Mouse (Mus musculus) lung, embryonic 16.5 days (tissue): Measurements from ENCODE around the gene Krcc1. TPM values are rescaled to one million over a fixed set of nuclear protein-coding genes. Genes with fewer than 3 reads are reported as not detected.

Source experiments
- ATAC-seq: fragments of 200-750 bp; cut with Nextera tagmentation; 2 replicates; pipeline ENCODE4 v1.8.0; 2017; ENCODE audit warnings: low read depth, mild to moderate bottlenecking, moderate library complexity
- H3K27ac ChIP-seq: fragments of 300-500 bp; sonication (generic); 2 replicates; pipeline ENCODE4 v1.5.1; 2014; ENCODE audit warnings: mild to moderate bottlenecking, control low read depth, low read length
- H3K27me3 ChIP-seq: fragments of 300-500 bp; sonication (generic); 2 replicates; pipeline ENCODE4 v1.6.1; 2014; ENCODE audit warnings: low read depth, low read length, mixed read lengths; ENCODE audit not compliant: control insufficient read depth, insufficient read depth
- H3K36me3 ChIP-seq: fragments of 300-500 bp; sonication (generic); 2 replicates; pipeline ENCODE4 v1.6.1; 2014; ENCODE audit warnings: low read length; ENCODE audit not compliant: control insufficient read depth, insufficient read depth
- H3K4me1 ChIP-seq: fragments of 300-500 bp; sonication (generic); replicated peaks from 2 replicates; pipeline ENCODE4 v1.6.1; 2014; ENCODE audit warnings: low read length, mixed read lengths; ENCODE audit not compliant: control insufficient read depth, insufficient read depth
- H3K4me2 ChIP-seq: fragments of 300-500 bp; sonication (generic); 2 replicates; pipeline ENCODE4 v1.6.1; 2014; ENCODE audit warnings: low read depth, low read length, control low read depth
- H3K4me3 ChIP-seq: fragments of 300-500 bp; sonication (generic); 2 replicates; pipeline ENCODE4 v1.5.1; 2014; ENCODE audit warnings: mild to moderate bottlenecking, low read length, control low read depth
- H3K9ac ChIP-seq: fragments of 300-500 bp; sonication (generic); 2 replicates; pipeline ENCODE4 v1.6.1; 2014; ENCODE audit warnings: low read length, control low read depth
- H3K9me3 ChIP-seq: fragments of 300-500 bp; sonication (generic); 2 replicates; pipeline ENCODE4 v1.6.1; 2016; ENCODE audit warnings: low read length; ENCODE audit not compliant: control insufficient read depth
- WGBS: fragments of 180-500 bp; shearing (Covaris S2); extraction: QIAGEN DNeasy Blood & Tissue Kit; methylation state at CpG from one replicate; pipeline ENCODE4 v1.1.7; 2014; 5-methylcytosine and 5-hydroxymethylcytosine counted together
- polyA plus RNA-seq: library from polyadenylated mRNA; unstranded; fragments of >200 nt; fragmentation: Nextera tagmentation; extraction: Ambion mirVana; gene quantifications from 2 replicates; pipeline ENCODE4 v1.2.1, GENCODE M21; 2015

The Krcc1 gene
- polyA plus RNA-seq, 1 experiment from 2014 or later, result 52.2 TPM

- no peaks in the 10 kb centered on the region for H3K9me3 ChIP-seq
- no peaks in the 10 kb centered on the region for H3K27me3 ChIP-seq
- no peak overlapping the region for H3K4me2 ChIP-seq
- ATAC-seq, result no peak
- 89% methylated on average over 26 of the region's 26 CpGs for WGBS
- no peaks in the 10 kb centered on the region for H3K4me1 ChIP-seq
- no peak overlapping the region for H3K4me3 ChIP-seq
- no peaks in the 10 kb centered on the region for H3K36me3 ChIP-seq
- H3K9ac ChIP-seq, result no peak overlapping the region
- no peak overlapping the region for H3K27ac ChIP-seq
These were observed 32.3 kb upstream of the Krcc1 start for GRCm38 (mm10) chr6:71239069-71239750.

GRCm38 (mm10) chr6:71240831-71241230 lies 30.6 kb upstream of the Krcc1 start:
- ATAC-seq, result no peak
- Histone ChIP-seq H3K36me3 (no peaks in the 10 kb centered on the region), H3K9ac (no peak overlapping the region), H3K27ac (no peak overlapping the region), H3K4me1 (no peaks in the 10 kb centered on the region), H3K4me2 (no peak overlapping the region), H3K4me3 (no peak overlapping the region), H3K27me3 (no peaks in the 10 kb centered on the region), H3K9me3 (no peaks in the 10 kb centered on the region)
- WGBS, result 63% methylated on average over 7 of the region's 7 CpGs

DNA sequence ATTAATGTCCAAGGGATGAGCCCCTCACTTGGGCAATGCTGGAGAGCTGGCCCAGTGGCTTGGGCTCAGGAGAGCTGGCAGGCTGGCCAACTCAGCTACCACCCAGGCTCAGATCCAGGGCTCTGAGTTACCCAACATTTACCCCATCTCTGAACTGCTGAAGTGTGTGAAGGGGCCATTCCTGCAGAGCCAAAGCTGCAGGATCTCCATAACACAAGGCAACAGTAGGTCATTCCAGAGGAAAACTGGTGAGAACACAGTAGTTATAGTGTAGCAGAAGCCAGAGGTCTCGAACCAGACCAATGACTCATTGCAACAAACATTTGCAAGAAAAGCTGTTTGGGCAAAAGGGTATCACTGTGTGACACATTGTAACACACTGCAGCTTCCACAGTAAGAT lies 28.7 kb upstream of the Krcc1 start:
- Histone ChIP-seq H3K4me1 (no peaks in the 10 kb centered on the region), H3K4me3 (no peak overlapping the region), H3K9me3 (no peaks in the 10 kb centered on the region), H3K36me3 (no peaks in the 10 kb centered on the region), H3K9ac (no peak overlapping the region), H3K4me2 (no peak overlapping the region), H3K27ac (no peak overlapping the region), H3K27me3 (no peaks in the 10 kb centered on the region)
- 68% methylated on average over 1 of the region's 1 CpGs for WGBS
- no peak for ATAC-seq

DNA sequence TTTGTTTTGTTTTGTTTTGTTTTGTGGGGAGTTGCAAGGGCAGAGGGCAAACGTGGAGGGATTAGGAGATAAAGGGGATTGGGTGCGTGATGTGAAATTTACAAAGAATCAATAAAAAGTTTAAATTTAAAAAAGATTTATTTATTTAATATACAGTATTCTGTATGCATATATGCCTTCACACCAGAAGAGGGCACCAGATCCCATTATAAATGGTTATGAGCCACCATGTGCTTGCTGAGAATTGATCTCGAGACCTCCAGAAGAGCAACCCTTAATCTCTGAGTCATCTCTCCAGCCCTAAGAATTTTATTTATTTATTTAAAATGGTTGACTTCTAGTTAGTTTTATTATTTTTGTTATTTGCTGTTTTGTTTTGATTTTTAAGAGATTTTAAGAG lies 28.2 kb upstream of the Krcc1 start:
- no peaks in the 10 kb centered on the region for H3K36me3 ChIP-seq
- no peak overlapping the region for H3K4me2 ChIP-seq
- no peak overlapping the region for H3K9ac ChIP-seq
- no peak overlapping the region for H3K4me3 ChIP-seq
- H3K27ac ChIP-seq, result no peak overlapping the region
- H3K9me3 ChIP-seq, result no peaks in the 10 kb centered on the region
- H3K27me3 ChIP-seq, result no peaks in the 10 kb centered on the region
- H3K4me1 ChIP-seq, result no peaks in the 10 kb centered on the region
- 87% methylated on average over 3 of the region's 3 CpGs for WGBS
- no peak for ATAC-seq

GRCm38 (mm10) chr6:71248420-71248819 lies 23.1 kb upstream of the Krcc1 start:
- no peak for ATAC-seq
- H3K27me3 ChIP-seq, result no peaks in the 10 kb centered on the region
- H3K4me1 ChIP-seq, result no peaks in the 10 kb centered on the region
- no peaks in the 10 kb centered on the region for H3K9me3 ChIP-seq
- no peak overlapping the region for H3K9ac ChIP-seq
- no peaks in the 10 kb centered on the region for H3K36me3 ChIP-seq
- H3K4me3 ChIP-seq, result no peak overlapping the region
- no peak overlapping the region for H3K27ac ChIP-seq
- H3K4me2 ChIP-seq, result no peak overlapping the region
- 83% methylated on average over 1 of the region's 1 CpGs for WGBS

DNA sequence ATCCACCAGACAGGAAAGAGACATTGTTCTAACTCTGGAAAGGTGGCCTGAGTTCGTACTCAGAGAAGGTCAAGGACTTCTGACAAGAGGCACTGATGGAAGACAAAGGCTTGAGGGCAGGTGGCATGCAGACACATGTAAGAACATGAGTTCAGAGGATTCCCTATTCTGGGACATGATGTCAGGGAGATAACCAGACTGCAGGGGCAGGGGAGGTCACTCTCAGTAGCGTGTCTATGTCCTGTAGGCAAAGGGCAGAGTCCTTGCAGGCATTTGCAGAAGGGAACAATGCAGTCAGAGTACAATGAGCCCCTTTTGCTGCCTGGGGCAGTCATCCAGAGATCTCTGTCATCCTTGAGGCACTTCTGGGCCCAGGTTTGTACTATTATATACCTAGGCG lies 21.9 kb upstream of the Krcc1 start:
- Histone ChIP-seq H3K36me3 (no peaks in the 10 kb centered on the region), H3K4me2 (no peak overlapping the region), H3K27ac (no peak overlapping the region), H3K4me3 (no peak overlapping the region), H3K27me3 (no peaks in the 10 kb centered on the region), H3K9ac (no peak overlapping the region), H3K9me3 (no peaks in the 10 kb centered on the region), H3K4me1 (no peaks in the 10 kb centered on the region)
- ATAC-seq, result no peak
- WGBS, result 60% methylated on average over 3 of the region's 3 CpGs

DNA sequence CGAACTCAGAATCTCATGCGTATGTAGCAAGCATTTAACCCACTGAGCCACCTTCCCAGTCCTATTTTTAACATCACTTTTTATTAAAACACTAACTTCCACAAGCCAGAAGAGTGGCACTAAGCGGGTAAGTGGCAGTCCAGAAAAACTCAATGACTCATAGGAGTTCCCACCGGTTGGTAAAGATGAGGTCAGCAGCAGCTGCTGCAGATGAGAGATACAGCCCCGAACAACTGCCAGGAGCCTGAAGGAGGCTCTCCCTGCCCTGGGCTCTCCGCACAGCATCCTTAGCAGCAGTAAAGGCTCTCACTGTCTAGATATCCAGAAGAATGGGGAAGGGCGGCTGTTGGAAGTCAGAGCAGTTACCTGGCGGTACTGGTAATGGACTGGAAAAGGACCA lies 20.5 kb upstream of the Krcc1 start:
- Histone ChIP-seq H3K4me3 (no peak overlapping the region), H3K36me3 (no peaks in the 10 kb centered on the region), H3K27me3 (no peaks in the 10 kb centered on the region), H3K9me3 (no peaks in the 10 kb centered on the region), H3K4me1 (no peaks in the 10 kb centered on the region), H3K4me2 (no peak overlapping the region), H3K9ac (no peak overlapping the region), H3K27ac (no peak overlapping the region)
- no peak for ATAC-seq
- whole genome bisulfite sequencing, result 75% methylated on average over 8 of the region's 8 CpGs

- H3K4me2 ChIP-seq, result no peak overlapping the region
- 86% methylated on average over 6 of the region's 6 CpGs for WGBS
- no peak overlapping the region for H3K4me3 ChIP-seq
- no peaks in the 10 kb centered on the region for H3K27me3 ChIP-seq
- no peaks in the 10 kb centered on the region for H3K9me3 ChIP-seq
- H3K9ac ChIP-seq, result no peak overlapping the region
- no peak overlapping the region for H3K27ac ChIP-seq
- H3K4me1 ChIP-seq, result no peaks in the 10 kb centered on the region
- no peak for ATAC-seq
- no peaks in the 10 kb centered on the region for H3K36me3 ChIP-seq
These were observed 17.0 kb upstream of the Krcc1 start for GRCm38 (mm10) chr6:71254456-71254855.

- ATAC-seq, result no peak
- 90% methylated on average over 10 of the region's 10 CpGs for WGBS
- no peaks in the 10 kb centered on the region for H3K4me1 ChIP-seq
- H3K4me2 ChIP-seq, result no peak overlapping the region
- H3K36me3 ChIP-seq, result no peaks in the 10 kb centered on the region
- H3K9me3 ChIP-seq, result no peaks in the 10 kb centered on the region
- no peak overlapping the region for H3K9ac ChIP-seq
- H3K27ac ChIP-seq, result no peak overlapping the region
- no peaks in the 10 kb centered on the region for H3K27me3 ChIP-seq
- no peak overlapping the region for H3K4me3 ChIP-seq
These were observed 15.3 kb upstream of the Krcc1 start for GRCm38 (mm10) chr6:71256166-71256565.

DNA sequence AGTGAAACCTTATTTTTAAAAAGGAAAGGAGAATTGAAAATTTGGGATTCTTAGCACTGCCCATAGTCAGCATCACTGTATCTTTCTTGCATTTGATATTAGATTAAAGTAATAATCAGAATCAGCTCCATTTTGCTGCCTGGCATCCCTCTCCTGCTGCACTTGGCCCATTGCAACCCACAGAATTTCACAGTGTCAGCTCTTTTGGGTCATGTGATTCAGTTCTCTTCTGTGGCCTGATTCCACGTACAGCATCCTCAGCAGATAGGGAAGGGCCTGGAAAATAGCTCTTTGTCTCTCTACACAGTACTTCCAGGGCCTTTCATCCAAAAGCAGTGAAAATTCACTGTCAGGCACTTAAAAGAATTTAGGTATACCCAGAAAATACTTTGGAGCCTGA lies 14.1 kb upstream of the Krcc1 start:
- Histone ChIP-seq H3K9me3 (no peaks in the 10 kb centered on the region), H3K4me1 (no peaks in the 10 kb centered on the region), H3K27me3 (no peaks in the 10 kb centered on the region), H3K36me3 (no peaks in the 10 kb centered on the region), H3K4me3 (no peak overlapping the region), H3K9ac (no peak overlapping the region), H3K27ac (no peak overlapping the region), H3K4me2 (no peak overlapping the region)
- 45% methylated on average over 1 of the region's 1 CpGs for WGBS
- ATAC-seq, result no peak
